Mouse (Mus musculus): ENCODE results near the gene B4galt5. TPM values are rescaled to one million over a fixed set of nuclear protein-coding genes. Genes with fewer than 3 reads are reported as not detected.

Gene B4galt5
- total and polyA plus RNA-seq, 2 experiments from 2014 or later = 6.5 to 24.2 TPM

DNA sequence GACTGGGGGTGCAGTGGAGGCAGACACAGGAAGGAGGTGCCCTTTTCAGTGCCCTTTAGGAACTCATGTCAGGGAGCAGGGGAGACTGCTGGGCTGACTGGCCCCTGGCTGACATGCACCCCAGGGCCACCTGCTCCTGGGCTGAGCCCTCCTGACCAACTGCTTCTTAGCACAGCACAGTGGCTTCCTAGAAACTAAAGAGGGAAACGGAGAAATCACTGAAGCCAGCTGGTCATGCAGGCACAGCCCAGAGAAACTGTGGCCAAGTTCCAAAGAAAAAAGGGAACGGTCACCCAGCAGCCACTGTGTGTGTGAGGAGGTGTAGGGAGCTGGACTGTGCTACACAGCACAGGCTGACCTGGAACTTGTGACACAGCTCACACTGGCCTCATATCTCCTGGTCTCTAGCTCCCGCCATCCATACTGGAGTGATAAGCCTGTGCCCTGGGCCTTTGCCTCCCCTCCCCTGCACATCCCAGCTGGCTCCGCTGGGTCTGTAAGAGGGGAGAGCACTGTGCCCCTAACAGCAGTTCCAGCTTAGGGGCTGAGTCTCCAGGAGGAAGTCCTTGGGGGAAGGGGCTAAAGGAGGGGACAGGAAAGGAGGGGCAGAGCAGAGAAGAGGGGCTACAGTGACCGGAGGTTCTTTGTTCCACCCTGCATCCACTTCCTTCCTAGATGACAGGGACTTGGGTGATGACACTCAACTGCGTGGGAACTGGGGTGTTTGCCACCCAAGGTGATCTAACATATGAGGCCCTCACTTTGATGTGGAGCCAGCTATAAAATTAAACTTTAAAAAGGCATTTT is 48.9 kb downstream of the B4galt5 start:
- H3K36me3 ChIP-seq (replicated peaks; ENCODE audit: control insufficient read depth, insufficient read depth, low read length) = peaks cover 31% of the 10 kb centered on the region
- no peak overlapping the region for H3K9ac ChIP-seq (replicated peaks; ENCODE audit: low read depth, low read length)
- no peaks in the 10 kb centered on the region for H3K9me3 ChIP-seq (replicated peaks; ENCODE audit: control insufficient read depth, low read length)
- no peaks in the 10 kb centered on the region for H3K27me3 ChIP-seq (ENCODE audit: control insufficient read depth, insufficient read depth, low read length)
- no peak overlapping the region for H3K4me3 ChIP-seq (ENCODE audit: low read depth, low read length)
- WGBS = 36% methylated on average over 6 of the region's 6 CpGs
- 0 out of 2 replicates have a peak, but pooled peaks cover 3% of the 10 kb centered on the region for H3K4me1 ChIP-seq (ENCODE audit: control insufficient read depth, insufficient read depth)
- DNase-seq (ENCODE audit: low spot score) (no peak), ATAC-seq (ENCODE audit: insufficient read depth, low read depth) (peak; percentile 45; the same call in 1 of the 2 replicates)
- TF ChIP-seq CTCF (IDR thresholded peaks at IDR 0.05; ENCODE audit: low read depth) (no peak), EP300 (IDR thresholded peaks at IDR 0.05; ENCODE audit: low read depth) (no peak)
- no peak overlapping the region for H3K4me2 ChIP-seq (ENCODE audit: low read depth, low read length)
- peak overlapping the region; percentile 9; the same call in 1 of the 2 replicates for H3K27ac ChIP-seq (ENCODE audit: low read depth)

DNA sequence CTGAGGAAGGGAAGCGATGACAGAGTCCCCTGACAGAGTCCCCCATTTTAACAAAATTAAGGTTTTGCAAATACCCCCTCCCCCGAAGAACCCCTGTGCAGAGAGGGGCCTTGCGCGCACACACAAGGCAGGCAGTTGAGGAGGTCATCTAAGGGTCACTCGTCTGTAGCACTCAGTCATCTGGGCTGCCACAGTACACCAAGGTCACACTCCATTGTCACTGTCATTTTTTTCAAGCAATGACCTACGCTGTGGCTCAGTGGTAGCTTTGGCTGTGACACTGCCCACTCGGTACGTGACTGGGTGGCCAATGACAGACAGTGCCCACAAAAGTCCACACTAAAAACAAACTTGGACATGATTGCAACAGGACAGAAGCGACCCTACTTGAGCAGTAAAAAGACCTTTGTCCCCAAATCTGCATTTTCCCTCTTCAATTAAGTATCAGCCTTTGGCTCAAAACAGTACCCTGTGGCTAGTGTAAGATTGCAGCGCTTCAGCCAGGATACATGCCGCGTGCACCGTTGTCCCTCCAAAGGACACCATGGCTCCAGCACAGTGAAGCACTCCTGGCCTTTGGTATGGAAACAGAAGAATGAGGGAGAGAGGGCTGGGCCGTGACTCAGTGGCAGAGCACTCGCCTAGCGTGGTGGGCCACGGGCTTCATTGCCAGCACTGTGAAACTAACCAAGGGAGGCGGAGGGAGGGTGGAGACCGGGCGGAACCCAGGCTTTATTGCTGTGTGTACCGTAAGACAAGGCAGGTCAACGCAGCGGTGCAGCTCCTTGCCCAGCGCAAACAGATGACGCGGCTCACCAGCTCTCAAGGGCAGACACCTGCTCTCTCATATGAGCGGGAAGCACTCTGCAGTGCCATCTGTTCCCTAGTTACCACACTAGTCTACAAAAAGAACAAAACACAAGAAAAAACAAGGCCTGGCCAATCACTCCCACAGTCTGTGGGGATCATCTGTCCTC is 50.0 kb downstream of the B4galt5 start:
- Histone ChIP-seq H3K36me3 (replicated peaks; ENCODE audit: control insufficient read depth, insufficient read depth, low read length) (peaks cover 28% of the 10 kb centered on the region), H3K27ac (ENCODE audit: low read depth) (no peak overlapping the region; the same call in 1 of the 2 replicates), H3K9ac (replicated peaks; ENCODE audit: low read depth, low read length) (no peak overlapping the region), H3K4me3 (ENCODE audit: low read depth, low read length) (no peak overlapping the region), H3K4me2 (ENCODE audit: low read depth, low read length) (no peak overlapping the region), H3K27me3 (ENCODE audit: control insufficient read depth, insufficient read depth, low read length) (no peaks in the 10 kb centered on the region), H3K9me3 (replicated peaks; ENCODE audit: control insufficient read depth, low read length) (no peaks in the 10 kb centered on the region), H3K4me1 (ENCODE audit: control insufficient read depth, insufficient read depth) (0 out of 2 replicates have a peak, but pooled peaks cover 3% of the 10 kb centered on the region)
- ATAC-seq (ENCODE audit: insufficient read depth, low read depth) (peak; percentile 51; the same call in 1 of the 2 replicates), DNase-seq (ENCODE audit: low spot score) (no peak)
- no peak for TF ChIP-seq EP300 (IDR thresholded peaks at IDR 0.05; ENCODE audit: low read depth)
- TF ChIP-seq CTCF (IDR thresholded peaks at IDR 0.05; ENCODE audit: low read depth) = no peak
- 72% methylated on average over 27 of the region's 27 CpGs for WGBS

DNA sequence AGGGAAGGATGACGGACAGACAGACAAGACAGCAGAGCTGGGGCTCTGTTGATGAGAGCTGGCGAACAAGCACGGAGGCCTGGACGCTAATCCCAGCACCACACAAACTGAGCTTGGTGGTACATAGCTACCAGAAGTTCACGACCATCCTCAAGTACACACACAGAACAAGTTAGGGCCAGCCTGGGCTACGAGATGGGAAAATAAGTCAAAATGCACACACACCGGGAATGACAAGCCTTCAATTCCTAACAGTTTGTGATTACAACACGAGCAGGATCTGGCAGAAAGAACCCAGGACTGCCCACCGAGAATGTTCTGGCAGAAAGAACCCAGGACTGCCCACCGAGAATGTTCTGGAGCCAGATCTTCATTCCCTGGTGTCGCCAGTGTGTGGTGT is 51.0 kb downstream of the B4galt5 start:
- no peaks in the 10 kb centered on the region for H3K27me3 ChIP-seq (ENCODE audit: control insufficient read depth, insufficient read depth, low read length)
- no peak overlapping the region for H3K27ac ChIP-seq (ENCODE audit: low read depth)
- H3K4me1 ChIP-seq (ENCODE audit: control insufficient read depth, insufficient read depth) = 0 out of 2 replicates have a peak, but pooled peaks cover 3% of the 10 kb centered on the region
- TF ChIP-seq CTCF (IDR thresholded peaks at IDR 0.05; ENCODE audit: low read depth) (no peak), EP300 (IDR thresholded peaks at IDR 0.05; ENCODE audit: low read depth) (no peak)
- 88% methylated on average over 11 of the region's 11 CpGs for WGBS
- no peaks in the 10 kb centered on the region for H3K9me3 ChIP-seq (replicated peaks; ENCODE audit: control insufficient read depth, low read length)
- H3K4me3 ChIP-seq (ENCODE audit: low read depth, low read length) = no peak overlapping the region
- no peak overlapping the region for H3K9ac ChIP-seq (replicated peaks; ENCODE audit: low read depth, low read length)
- DNase-seq (ENCODE audit: low spot score) = no peak
- no peak overlapping the region for H3K4me2 ChIP-seq (ENCODE audit: low read depth, low read length)
- no peak for ATAC-seq (ENCODE audit: insufficient read depth, low read depth)
- peaks cover 21% of the 10 kb centered on the region for H3K36me3 ChIP-seq (replicated peaks; ENCODE audit: control insufficient read depth, insufficient read depth, low read length)

- Histone ChIP-seq H3K9ac (replicated peaks; ENCODE audit: low read depth, low read length) (no peak overlapping the region), H3K9me3 (replicated peaks; ENCODE audit: control insufficient read depth, low read length) (no peaks in the 10 kb centered on the region), H3K36me3 (replicated peaks; ENCODE audit: control insufficient read depth, insufficient read depth, low read length) (no peaks in the 10 kb centered on the region), H3K4me2 (ENCODE audit: low read depth, low read length) (peak overlapping the region; percentile 21; the same call in 1 of the 2 replicates), H3K27ac (ENCODE audit: low read depth) (no peak overlapping the region), H3K27me3 (ENCODE audit: control insufficient read depth, insufficient read depth, low read length) (no peaks in the 10 kb centered on the region), H3K4me1 (ENCODE audit: control insufficient read depth, insufficient read depth) (0 out of 2 replicates have a peak, but pooled peaks cover 3% of the 10 kb centered on the region), H3K4me3 (ENCODE audit: low read depth, low read length) (no peak overlapping the region)
- TF ChIP-seq EP300 (IDR thresholded peaks at IDR 0.05; ENCODE audit: low read depth) (no peak), CTCF (IDR thresholded peaks at IDR 0.05; ENCODE audit: low read depth) (0 out of 2 replicates have a peak, but pooled peaks have one; percentile 1)
- ATAC-seq (ENCODE audit: insufficient read depth, low read depth) = no peak
- 61% methylated on average over 15 of the region's 15 CpGs for WGBS
- no peak for DNase-seq (ENCODE audit: low spot score)
Measured at GRCm38 (mm10) chr2:167294926-167295325, 54.1 kb downstream of the B4galt5 start.

DNA sequence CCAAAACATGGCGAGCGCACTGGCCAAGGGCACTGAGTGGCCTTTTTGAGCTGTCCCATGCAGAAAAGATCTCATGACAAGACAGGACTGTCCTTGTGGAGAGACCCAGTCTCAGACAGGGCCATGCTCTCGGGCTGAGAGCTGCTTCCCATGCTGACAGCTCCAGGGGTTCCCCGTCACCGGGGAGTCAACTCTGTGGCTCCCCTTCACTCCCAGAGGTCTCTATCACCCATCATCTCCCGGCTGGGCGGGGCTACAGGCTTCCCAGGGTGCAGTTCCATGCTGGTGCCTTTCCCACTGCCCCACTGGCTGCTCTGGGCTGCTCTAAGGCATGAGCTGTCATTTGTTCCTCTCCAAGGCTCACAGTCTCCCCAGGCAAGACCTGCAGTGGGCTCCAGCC is 54.8 kb downstream of the B4galt5 start:
- H3K27me3 ChIP-seq (ENCODE audit: control insufficient read depth, insufficient read depth, low read length) = no peaks in the 10 kb centered on the region
- no peak overlapping the region for H3K9ac ChIP-seq (replicated peaks; ENCODE audit: low read depth, low read length)
- H3K9me3 ChIP-seq (replicated peaks; ENCODE audit: control insufficient read depth, low read length) = no peaks in the 10 kb centered on the region
- DNase-seq (ENCODE audit: low spot score) (no peak), ATAC-seq (ENCODE audit: insufficient read depth, low read depth) (no peak)
- no peaks in the 10 kb centered on the region for H3K36me3 ChIP-seq (replicated peaks; ENCODE audit: control insufficient read depth, insufficient read depth, low read length)
- no peak overlapping the region for H3K27ac ChIP-seq (ENCODE audit: low read depth)
- 63% methylated on average over 7 of the region's 7 CpGs for WGBS
- 0 out of 2 replicates have a peak, but pooled peaks cover under 1% of the 10 kb centered on the region for H3K4me1 ChIP-seq (ENCODE audit: control insufficient read depth, insufficient read depth)
- TF ChIP-seq EP300 (IDR thresholded peaks at IDR 0.05; ENCODE audit: low read depth) (no peak), CTCF (IDR thresholded peaks at IDR 0.05; ENCODE audit: low read depth) (no peak)
- H3K4me3 ChIP-seq (ENCODE audit: low read depth, low read length) = no peak overlapping the region
- H3K4me2 ChIP-seq (ENCODE audit: low read depth, low read length) = no peak overlapping the region

Data from heart, postnatal 0 days (tissue).